Mouse (Mus musculus): ENCODE data around the gene Klrb1b.
A peak's percentile ranks its signal among the peaks of the same experiment; 100 is the strongest.

Gene Klrb1b

DNA sequence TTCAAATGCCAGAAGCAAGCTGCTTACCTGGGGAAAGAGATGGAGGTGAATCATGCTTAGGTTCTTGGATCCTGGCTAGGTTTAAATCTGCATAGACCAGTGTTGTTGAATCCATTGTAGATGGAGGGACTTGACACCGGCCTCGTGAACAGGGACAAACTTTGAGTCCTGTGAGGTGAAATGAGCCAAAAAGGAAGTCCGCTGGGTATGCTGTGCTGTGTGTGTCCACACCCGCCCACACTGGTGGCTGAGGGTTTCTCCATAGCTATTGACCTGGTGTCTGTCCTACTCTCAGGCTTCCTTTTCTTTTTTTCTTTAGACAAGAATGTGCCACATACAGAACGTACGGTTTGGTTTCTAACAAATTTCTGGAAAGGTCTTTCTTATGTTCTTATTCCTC, at the start of gene Klrb1b, which contains the start of gene Gm44511:
Gene Klrb1b, minus strand, starts transcription at position 200 of the 400 bp plus-strand sequence.
Gene Gm44511, minus strand, starts transcription at position 184 of the 400 bp plus-strand sequence.
- DNase-seq (ENCODE audit: low spot score in 2 of 2): no peak

DNA sequence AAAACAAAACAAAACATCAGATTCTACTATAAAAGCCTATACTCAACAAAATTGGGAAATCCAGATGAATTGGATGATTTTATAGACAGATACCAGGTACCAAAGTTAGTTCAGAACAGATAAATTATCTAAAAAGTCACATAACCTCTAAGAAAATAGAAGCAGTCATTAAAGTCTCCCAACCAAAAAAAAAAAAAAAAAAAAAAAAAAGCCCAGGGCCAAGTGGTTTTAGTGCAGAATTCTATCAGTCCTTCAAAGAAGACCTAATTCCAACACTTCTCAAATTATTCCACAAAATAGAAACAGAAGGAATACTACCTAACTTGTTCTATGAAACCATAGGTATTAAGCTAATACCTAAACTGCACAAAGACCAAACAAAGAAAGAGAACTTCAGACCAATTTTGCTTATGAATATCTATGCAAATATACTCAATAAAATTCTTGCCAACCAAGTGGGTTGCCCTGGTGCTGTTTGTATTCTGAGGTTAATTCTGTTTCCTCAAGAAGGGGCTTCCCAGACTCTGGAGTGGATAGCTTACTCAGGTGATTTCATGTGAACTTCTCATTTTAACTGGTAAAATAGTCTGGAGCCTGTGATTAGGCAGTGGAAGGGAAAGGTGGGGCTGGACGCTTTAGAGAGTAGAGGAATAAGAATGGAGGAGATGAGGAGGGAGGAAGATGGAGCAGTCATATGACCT, 45.9 kb upstream of the Klrb1b start:
- no peak for DNase-seq (ENCODE audit: low spot score in 2 of 2)

DNA sequence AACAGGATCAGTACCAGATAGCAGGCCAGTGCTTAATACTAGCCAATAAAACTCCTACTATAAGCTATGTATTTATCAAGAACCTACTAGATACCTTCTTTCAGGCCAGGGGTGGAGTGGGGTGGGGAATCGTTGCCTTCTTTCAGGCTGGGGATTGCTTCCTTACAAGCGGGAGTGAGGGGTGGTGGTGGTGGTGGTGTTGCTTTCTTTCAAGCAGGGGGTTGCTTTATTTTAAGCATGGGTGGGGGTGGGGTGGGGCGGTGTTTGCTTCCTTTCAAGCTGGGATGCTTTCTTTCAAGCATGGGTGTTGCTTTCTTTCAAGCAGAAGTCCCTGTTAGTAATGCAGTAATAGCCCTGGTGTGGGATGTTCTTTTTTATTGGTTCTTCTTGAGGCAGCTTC, 42.7 kb upstream of the Klrb1b start:
- DNase-seq (ENCODE audit: low spot score in 2 of 2): no peak

DNA sequence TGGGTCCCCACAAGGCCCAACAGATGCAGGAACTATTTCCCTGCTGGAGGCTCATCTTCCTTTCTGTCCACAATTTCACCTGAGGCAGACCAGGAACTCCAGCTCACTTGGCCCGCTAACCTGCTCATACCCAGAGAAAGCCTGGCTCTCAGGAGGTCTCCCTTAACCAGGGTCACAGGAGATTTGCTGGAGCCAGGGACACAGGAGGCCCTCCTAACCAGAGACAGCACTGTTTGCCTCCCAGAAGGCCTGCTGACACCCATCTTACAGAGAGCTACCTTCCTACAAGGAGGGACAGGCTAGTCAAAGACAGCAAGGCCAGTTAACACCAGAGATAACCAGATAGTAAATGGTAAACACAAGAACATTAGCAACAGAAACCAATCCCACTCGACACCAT, 31.8 kb upstream of the Klrb1b start:
- no peak for DNase-seq (ENCODE audit: low spot score in 2 of 2)

DNA sequence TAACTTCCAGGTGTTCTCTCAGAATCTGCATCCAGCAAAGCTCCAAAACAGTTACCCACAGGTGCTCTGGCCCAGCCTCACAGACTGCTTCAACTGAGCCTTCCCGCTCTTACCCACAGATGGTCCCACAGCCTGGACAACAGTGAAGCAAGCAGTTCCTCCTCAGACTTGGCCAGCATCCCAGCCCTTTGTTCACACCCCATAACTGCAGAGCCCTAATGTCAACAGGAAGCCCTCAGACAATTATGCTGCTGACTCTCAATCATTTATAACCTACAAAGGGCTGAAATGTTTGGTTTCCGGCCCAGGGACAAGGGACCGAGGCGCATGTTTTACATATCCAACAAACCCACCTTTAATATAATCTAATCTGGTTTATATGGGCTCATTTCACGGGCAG, 30.1 kb upstream of the Klrb1b start:
- no peak for DNase-seq (ENCODE audit: low spot score in 2 of 2)

DNA sequence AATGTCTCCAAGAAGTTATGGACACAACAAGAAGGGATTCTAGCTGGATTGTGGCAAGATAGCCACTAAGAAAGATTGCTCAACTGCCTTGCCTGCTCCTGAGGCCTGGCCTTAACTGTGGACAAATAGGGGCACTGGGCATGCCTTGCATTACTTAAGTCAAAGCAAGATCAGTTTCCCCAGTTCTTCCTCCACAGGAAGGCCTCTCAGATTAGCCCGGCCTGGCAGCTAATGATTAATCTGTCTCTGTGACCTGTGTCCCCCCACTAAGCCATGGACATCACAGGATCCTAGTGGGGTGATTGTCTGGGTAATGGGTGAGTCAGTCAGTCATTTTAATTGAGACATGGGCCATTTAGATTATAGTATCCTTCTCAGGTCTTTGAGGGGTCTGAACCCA, 29.3 kb upstream of the Klrb1b start:
- no peak for DNase-seq (ENCODE audit: low spot score in 2 of 2)

DNA sequence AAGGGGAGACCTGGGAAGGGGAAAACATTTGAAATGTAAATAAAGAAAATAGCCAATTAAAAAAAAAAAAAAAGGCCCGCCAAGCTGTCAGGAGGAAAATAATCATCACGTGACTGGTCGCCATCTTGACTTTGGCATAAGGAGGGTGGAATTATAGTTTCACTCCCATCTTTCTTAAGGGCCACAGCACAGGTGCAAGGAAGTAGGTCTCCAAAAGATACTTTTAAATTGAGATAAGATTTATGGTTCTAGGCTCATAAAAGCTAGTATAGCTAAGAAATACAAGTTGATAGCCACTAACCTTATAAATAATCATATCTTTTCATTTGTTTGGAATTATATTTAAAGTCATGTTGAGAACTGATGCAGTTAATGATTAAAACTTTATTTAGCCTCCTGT, 28.8 kb upstream of the Klrb1b start:
- DNase-seq (ENCODE audit: low spot score in 2 of 2): no peak

DNA sequence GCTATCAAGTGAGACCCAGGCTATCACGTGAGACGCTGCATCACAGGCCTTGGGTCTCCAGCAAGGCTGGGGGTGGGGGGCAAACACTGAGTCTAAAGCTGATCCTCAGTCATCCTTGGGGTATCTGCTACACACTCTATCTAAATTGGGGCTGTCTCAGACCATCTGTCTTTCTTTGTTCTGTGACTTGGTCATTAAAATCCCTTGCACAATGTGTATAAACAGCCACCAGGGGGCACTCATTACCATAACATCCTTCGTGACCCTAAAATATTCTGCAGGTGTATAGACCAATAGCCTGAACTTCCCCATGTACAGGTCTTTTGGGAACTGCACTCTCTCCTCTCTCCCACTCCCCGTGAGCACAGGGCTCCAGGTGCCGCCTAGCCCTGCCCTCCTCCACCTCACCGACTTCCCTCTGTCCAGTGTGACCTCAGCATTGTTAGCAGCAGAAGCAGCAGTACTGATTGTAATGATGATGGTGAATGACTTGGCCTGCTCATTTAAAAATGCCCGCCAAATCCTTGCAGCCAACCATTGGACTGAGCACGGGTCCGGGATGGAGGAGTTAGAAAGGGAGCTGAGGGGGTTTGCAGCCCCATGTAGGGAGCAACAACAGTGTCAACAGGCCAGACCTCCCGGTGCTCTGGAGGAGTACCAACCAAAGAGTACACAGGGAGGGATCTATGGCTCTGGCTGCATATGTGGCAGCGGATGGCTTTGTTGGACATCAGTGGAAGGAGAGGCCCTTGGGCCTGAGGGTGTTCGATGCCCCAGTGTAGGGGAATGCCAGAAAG, 28.1 kb upstream of the Klrb1b start:
- peak; percentile 46 to 69 for DNase-seq (ENCODE audit: low spot score in 2 of 2)

DNA sequence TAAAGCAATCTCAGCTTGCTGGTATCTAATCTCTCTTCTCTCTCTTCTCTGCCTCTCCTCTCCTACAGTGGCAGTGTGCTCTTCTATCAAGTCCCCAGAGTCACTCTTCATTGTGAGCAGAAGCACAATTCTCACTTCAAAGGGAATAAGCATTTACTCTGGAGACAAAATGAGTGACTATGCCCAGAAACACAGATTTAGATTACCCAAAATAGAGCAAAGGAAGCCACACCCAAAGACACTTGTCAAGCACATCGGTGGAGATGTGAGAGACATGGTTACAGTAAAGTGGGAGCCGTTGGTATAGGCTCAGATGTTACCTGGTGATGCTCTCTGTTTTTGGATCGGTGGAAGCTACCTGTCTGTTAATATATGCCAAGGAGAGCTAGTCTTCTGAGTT, 26.6 kb upstream of the Klrb1b start:
- DNase-seq (ENCODE audit: low spot score in 2 of 2): no peak

DNA sequence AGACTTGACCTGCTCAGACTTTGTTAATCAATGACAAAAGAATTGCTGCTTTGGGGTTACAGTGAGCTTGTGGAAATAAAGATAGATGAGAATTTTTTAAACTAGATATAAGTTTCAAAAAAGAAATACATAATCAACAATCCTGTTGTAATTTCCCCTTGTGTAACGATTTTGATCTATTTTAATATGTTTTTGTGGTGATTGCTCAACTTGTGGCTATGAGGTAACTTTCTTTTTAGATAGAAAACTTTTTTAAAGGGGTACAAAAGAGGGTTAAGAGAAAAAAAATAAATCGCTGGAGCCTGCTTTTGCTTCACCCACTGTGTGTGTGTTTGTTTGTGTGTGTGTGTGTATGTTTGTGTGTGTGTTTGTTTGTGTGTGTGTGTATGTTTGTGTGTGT, 25.0 kb upstream of the Klrb1b start:
- DNase-seq (ENCODE audit: low spot score in 2 of 2): no peak

DNA sequence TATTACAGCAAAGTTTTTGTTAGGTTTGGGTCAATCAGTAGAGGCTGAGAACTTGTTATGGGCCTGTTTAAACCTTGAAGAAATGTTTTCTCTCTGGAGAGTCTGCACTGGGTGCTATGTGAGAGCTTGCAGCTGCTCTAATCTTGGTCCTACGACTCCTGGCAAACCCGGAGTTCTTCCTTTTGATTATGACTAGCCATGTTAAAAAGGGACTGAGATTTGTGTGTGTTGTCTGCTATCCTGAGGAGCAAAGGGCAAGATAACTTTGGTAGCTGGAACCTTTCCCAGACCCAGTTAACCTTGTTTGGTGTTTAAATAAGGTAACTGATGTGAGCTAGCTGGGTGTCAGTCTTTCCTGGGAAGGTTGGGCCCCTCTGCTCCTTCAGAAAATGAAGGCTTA, 24.5 kb upstream of the Klrb1b start:
- no peak for DNase-seq (ENCODE audit: low spot score in 2 of 2)

DNA sequence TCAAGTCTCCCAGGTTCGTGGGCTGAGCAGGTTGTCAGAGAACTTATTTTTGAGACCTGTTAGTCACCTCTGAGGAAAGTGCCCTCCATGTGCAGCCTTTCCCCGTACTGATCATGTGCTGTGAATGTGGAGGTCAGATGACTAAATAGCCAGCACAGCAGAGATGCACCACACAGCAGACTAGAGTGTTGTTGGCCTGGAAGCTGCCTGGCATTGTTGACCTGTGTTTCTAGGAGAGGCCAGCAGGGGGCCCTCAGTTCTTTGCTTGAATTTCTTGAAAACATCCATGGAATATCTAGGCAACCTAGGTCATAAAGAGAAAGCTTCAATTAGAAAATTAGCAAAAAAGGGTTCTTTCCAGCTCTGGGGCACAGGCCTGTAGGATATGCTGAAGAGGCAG, 23.8 kb upstream of the Klrb1b start:
- no peak for DNase-seq (ENCODE audit: low spot score in 2 of 2)

DNA sequence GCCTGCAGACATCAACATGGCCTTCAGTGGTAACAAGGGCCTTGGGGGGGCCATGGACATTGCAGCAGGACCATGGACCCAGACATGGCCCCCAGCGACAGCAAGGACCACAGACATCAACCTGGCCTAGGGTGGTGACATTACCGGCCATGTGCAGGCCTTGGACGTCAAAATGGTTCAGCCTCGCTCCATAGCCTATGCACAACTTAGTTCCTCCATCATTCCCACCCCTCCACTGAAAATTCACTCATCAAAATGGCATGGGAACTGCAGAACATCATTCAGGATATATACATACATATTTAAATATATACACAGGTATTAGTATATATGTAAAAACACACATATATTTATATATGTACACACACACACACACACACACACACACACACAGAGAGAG, 21.3 kb upstream of the Klrb1b start:
- no peak for DNase-seq (ENCODE audit: low spot score in 2 of 2)

DNA sequence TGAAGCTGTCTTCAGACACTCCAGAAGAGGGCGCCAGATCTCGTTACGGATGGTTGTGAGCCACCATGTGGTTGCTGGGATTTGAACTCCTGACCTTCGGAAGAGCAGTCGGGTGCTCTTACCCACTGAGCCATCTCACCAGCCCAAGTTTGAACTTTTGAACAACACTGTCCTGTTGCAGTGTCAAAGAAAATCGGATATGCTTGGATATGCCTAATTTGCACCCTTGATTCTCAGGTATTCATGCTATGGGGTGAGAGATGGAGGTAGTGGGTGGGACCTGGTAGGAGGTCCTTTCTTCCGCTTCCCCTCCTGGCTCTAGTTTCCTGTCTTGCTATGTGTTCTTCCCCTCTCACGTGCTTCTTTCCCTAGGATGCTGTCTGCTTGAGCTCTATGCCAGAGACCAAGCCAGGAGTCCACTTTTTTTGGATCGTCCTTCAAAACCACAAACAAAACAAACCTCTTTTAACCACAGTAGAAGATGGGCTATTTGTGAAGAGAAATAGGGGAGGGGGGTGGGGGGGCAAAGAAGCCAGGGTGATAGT, 19.9 kb upstream of the Klrb1b start:
- no peak for DNase-seq (ENCODE audit: low spot score in 2 of 2)

DNA sequence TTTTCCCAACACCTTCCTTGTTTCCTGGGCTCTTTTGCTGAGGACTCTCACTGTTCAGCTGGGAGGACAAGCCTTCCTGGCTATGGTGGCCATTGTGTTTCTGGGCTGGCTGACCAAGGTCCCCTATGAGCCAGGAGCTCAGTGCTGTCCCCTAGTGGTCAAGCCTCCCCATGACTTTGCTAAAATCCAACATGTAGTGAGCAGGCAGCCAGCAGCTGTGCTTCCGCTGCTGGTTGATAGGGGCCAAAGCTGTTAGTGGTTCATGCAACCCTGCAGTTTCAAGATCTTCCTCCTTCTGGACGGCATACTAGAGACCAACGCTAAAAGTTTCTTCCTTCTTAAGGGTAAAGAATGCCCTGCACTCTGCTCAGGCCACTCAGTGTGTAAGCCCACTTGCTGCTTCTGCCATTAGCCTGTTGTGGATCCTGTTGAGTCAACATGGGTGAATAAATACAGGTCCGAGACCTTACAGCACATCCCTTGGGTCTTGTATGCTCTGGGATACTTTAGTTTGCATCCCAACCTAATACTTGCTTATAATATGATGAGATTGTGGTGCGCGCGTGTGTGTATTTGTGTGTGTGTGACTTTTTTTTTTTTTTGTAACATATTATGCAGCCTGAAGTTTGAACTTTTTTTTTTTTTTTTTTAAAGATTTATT, 19.3 kb upstream of the Klrb1b start:
- DNase-seq (ENCODE audit: low spot score in 2 of 2): peak; percentile 77 to 78

DNA sequence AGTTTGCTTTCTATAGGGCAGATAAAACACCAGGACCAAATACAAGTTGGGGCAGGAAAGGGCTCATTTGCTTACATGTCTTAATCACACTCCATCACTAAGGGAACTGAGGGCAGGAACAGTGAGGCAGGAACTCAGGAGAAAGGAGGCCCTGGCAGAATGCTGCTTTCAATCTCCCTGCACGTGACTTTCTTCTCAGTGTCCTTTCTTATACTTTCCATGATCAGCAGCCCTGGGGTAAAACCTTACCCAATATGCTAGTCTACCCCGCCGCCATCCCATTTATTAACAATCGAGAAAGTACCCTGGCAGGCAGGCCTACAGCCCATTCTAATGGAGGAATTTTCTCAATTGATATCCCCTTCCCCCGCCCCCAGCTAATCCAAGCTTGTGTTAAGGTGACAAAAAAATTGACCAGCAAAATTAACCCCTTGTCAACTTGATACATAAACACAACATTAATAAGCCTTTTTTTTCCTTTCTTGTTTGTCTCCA, 18.5 kb upstream of the Klrb1b start:
- no peak for DNase-seq (ENCODE audit: low spot score in 2 of 2)

DNA sequence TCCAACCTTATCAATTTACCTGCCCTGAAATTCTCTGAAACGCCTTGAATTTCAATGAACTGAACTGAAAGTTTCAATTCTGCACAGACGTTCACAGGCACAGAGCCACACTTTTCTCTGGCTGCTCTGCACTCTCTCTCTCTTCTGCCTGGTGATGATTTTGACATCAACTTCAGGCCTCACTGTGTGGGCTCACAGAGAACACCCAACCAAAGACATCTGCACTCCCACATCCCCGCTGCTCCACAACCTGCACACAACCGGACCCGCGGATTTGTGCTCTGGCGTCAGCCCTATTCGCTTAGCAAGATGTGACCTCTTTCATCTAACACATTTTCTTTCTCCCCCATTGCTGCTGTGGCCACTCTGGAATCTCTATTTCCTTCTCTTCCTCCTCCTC, 18.0 kb upstream of the Klrb1b start:
- no peak for DNase-seq (ENCODE audit: low spot score in 2 of 2)

DNA sequence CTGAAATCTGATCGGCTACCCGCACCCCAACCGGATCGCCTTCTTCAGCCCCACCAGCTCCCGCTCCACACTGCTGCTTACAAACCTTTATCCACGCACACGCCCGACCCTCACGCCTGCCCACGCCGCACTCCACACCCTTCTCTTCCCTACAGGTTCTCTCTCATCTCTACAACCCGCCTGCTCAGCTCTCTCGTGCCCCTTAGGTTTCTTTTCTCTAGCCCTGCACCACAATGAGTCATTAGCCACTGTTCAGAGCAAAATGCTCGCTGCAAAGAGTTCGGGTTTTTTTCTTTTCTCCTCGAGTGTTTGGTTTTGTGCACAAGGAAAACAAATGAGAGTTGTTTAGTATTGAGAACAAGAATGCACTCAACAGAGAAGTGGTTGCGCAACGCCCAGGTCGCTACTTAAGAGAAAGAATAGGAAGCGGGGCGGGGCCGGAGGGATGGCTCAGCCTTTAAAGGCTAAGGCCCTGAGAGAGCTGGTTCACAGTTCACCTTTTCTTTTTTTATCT, 17.4 kb upstream of the Klrb1b start:
- peak in 1 of 2 experiments; percentile 31 for DNase-seq (ENCODE audit: low spot score in 2 of 2)

DNA sequence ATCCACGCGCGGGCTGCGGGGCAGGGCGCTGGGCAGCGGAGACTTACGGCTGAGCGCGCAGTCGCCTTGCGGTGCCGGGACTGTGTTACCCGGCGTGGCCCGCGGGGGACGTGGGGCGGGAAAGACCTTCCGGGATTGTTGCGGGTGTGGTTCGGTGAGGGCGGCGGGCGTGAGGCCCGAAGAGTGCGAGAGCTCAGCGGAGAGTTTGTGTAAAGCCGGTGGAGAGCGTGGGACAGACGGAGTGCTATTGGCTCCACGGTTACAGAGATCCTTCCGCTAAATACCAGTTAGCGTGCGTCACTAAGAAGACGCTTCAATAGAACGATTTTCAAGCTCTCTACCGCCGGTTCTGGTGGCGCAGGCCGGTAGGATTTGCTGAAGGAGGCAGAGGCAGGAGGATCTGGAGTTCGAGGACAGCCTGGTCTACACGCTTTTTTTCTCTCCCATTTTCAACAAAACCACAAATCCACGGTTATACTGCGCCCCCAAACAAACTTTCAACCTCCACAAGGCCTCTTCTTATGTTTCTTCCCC, 16.9 kb upstream of the Klrb1b start:
- peak; percentile 95 to 97 for DNase-seq (ENCODE audit: low spot score in 2 of 2)

DNA sequence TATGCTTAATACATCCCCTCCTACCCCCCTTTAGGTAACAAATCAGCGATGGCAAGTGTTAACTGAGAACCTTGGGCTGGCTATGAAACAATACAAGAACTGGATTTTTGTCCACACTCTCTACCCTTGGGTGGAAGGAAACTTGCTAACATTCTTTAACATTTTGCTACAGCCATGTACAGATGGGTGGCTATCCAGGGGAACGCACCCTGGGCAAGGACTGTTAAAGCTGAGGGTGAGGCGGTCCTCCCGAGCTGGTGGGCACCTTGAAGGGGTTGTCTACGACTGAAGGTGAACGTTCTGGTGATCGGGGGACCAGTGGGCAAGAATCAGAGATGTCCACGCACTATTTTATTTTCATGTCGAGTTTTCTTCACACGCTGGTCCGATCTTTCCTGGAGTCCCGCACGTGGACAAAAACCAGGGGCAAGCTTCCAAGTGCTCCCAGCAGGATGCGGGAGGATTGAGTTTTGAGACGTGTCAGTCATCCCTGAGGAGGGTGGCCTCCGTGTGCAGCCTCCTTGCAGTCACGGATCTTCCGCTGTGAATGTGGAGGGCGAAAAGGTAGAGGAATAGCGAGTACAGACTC, 16.3 kb upstream of the Klrb1b start:
- DNase-seq (ENCODE audit: low spot score in 2 of 2): no peak

DNA sequence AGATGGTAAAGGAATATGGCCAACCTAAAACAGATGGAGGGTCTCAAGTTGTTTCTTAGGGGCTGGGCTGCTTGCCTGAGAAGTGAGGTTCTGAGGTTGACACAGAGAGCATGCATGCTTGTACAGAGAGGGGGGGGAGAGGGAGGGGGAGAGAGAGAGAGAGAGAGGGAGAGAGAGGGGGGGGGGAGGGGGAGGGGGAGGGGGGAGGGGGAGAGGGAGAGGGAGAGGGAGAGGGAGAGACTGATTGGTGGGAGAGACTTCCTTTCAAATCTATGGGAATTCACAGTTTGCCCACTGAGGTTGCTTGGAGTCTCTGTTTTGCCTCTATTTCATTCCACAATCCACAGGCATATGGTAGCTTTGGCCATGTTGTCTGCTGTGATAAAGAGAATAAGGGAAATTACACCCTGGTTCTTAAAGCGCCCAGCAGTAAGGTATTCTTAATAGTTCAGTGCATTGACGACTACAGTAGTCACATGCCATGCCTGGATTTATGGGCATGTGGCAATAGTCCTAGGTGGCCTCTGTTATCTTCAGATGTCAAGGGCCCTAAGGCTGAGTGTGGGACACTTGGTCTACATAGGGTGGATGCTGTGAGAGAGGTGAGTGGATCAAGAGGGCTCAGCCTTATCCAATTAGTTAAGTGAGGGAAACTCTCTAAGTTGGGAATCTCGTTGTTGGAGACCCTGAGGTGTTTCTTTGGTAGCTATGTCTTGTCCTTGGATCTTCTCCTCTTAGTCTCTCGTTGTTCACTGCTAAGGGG, 15.4 kb upstream of the Klrb1b start:
- no peak for DNase-seq (ENCODE audit: low spot score in 2 of 2)
